Mouse (Mus musculus): ENCODE data around the gene Man2b2. TPM values are rescaled to one million over a fixed set of nuclear protein-coding genes. Genes with fewer than 3 reads are reported as not detected.

Man2b2 gene
- polyA plus RNA-seq, 1 experiment from 2014 or later: 99.0 TPM

DNA sequence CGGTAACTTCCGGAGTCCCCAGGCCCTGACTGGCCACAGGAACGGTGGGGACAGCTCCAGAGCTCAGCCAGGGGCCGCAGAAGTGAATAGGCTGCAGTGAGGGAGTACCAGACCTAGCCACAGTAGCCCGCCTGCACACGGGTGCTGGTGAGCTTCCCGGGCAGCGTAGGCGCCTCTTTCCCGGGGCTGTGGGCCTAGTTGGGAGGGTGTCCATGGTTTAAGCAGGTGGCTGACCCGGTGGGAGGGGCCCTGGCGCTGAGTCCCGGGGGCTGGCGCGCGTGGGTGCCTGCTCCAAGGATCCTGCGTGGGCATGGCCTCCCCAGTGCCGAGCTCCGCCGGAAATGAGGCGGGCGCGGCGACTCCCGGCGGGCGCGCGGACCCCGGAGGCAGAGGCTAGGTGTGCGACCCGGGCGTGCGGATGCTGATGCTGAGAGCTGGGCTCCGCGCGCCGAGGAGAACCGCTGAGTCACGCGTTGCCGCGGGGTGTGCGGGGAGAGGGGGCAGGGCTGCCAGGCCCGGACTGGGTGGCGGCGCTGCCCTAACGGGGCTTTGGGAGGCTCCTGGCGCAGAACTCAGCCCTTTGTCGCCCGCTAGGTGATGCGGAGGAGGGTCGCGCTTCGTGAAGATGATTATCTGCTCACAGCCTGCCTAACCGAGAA lies 39.3 kb upstream of the Man2b2 start:
- ATAC-seq: no peak
- no peak overlapping the region for H3K4me2 ChIP-seq (replicated peaks; ENCODE audit: low read depth)
- under 1% methylated on average over 56 of the region's 56 CpGs for WGBS
- H3K9ac ChIP-seq (ENCODE audit: low read depth, low read length): no peak overlapping the region
- H3K4me3 ChIP-seq (ENCODE audit: low read depth, low read length): 0 out of 2 replicates have a peak overlapping the region, but pooled peaks have one; percentile 7
- no peak for TF ChIP-seq CTCF (IDR thresholded peaks at IDR 0.05; ENCODE audit: low read depth)
- H3K9me3 ChIP-seq (ENCODE audit: control insufficient read depth): 0 out of 2 replicates have a peak, but pooled peaks cover 2% of the 10 kb centered on the region
- peaks cover 66% of the 10 kb centered on the region for H3K27me3 ChIP-seq (replicated peaks; ENCODE audit: control insufficient read depth, insufficient read depth, low read length)
- no peaks in the 10 kb centered on the region for H3K4me1 ChIP-seq (replicated peaks; ENCODE audit: control insufficient read depth, insufficient read depth, low read length)
- H3K36me3 ChIP-seq (ENCODE audit: control insufficient read depth, insufficient read depth): no peaks in the 10 kb centered on the region
- no peak overlapping the region for H3K27ac ChIP-seq (ENCODE audit: low read depth, low read length)

DNA sequence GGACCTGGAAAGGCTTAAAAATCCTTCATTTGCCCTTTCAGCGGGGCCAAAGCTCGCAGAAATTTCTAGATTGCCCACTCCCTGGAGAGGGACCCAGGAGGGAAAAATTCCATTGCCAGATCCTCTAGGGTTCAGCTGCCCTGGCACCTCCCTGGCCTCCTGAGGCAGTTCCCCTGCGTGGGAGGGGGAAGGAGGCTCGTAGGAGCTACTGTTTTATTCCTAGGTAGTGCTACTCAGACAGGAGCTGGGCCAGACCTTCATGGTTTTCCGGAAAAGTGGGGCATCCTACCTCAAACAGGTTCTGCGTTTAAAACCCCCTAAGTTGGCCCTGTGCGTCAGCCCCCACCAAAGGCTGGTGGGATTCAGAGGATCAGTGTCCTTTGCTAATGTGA lies 38.7 kb upstream of the Man2b2 start:
- H3K9ac ChIP-seq (ENCODE audit: low read depth, low read length): no peak overlapping the region
- H3K36me3 ChIP-seq (ENCODE audit: control insufficient read depth, insufficient read depth): no peaks in the 10 kb centered on the region
- ATAC-seq: no peak
- H3K4me1 ChIP-seq (replicated peaks; ENCODE audit: control insufficient read depth, insufficient read depth, low read length): no peaks in the 10 kb centered on the region
- H3K27me3 ChIP-seq (replicated peaks; ENCODE audit: control insufficient read depth, insufficient read depth, low read length): peaks cover 70% of the 10 kb centered on the region
- WGBS: 0% methylated on average over 7 of the region's 7 CpGs
- no peak overlapping the region for H3K4me3 ChIP-seq (ENCODE audit: low read depth, low read length)
- H3K4me2 ChIP-seq (replicated peaks; ENCODE audit: low read depth): no peak overlapping the region
- H3K9me3 ChIP-seq (ENCODE audit: control insufficient read depth): 0 out of 2 replicates have a peak, but pooled peaks cover 2% of the 10 kb centered on the region
- no peak for TF ChIP-seq CTCF (IDR thresholded peaks at IDR 0.05; ENCODE audit: low read depth)
- H3K27ac ChIP-seq (ENCODE audit: low read depth, low read length): no peak overlapping the region

DNA sequence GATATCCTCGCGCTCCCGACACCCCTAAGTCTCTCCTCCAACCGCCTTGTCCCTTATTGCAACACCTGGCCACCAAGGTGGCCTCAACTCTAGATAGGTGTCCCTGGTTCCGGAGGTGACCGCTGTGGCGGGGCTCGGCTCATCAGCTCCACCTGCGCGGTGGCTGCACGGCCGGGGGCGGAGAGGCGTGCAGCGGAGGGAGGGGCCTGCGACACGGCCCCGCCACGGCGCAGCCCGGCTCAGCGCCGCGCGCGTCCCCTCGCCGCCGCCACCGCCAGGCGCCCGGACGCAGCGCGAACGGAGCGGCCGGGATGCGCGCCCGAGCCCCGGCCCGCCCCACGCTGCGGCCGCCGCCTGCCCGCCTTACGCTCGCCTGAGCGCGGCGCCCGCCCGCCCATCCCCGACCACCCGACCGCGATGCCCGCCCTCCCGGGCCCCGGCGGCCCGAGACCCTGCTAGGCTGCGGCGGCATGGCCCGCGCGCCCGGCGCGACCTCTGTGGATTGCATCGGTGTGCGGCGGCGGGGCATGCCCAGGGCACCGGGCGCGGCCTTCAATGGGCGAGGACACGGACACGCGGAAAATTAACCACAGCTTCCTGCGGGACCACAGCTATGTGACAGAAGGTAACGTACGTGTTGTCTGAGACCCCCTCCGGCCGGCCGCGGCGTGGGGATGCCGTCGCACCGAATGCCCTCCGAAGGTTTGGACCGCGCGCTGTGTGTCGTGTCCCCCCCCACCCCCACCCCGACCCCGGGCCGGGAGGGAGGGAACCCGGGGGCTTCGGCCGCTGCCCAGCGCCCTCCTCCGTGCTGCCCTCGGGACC lies 38.0 kb upstream of the Man2b2 start, which contains the start of gene Ppp2r2c:
TSS of gene Ppp2r2c (plus strand) at position 248 of the 825 bp plus-strand sequence.
- Histone ChIP-seq H3K4me1 (replicated peaks; ENCODE audit: control insufficient read depth, insufficient read depth, low read length) (no peaks in the 10 kb centered on the region), H3K36me3 (ENCODE audit: control insufficient read depth, insufficient read depth) (no peaks in the 10 kb centered on the region), H3K9me3 (ENCODE audit: control insufficient read depth) (0 out of 2 replicates have a peak, but pooled peaks cover 2% of the 10 kb centered on the region), H3K4me3 (ENCODE audit: low read depth, low read length) (peak within 1 kb of the TSS; percentile 11; the same call in 1 of the 2 replicates), H3K9ac (ENCODE audit: low read depth, low read length) (no peak within 1 kb of the TSS), H3K27me3 (replicated peaks; ENCODE audit: control insufficient read depth, insufficient read depth, low read length) (peaks cover 70% of the 10 kb centered on the region), H3K27ac (ENCODE audit: low read depth, low read length) (no peak within 1 kb of the TSS), H3K4me2 (replicated peaks; ENCODE audit: low read depth) (peak within 1 kb of the TSS; percentile 49)
- WGBS: 1% methylated on average over 83 of the region's 108 CpGs
- ATAC-seq: no peak
- TF ChIP-seq CTCF (IDR thresholded peaks at IDR 0.05; ENCODE audit: low read depth): no peak

DNA sequence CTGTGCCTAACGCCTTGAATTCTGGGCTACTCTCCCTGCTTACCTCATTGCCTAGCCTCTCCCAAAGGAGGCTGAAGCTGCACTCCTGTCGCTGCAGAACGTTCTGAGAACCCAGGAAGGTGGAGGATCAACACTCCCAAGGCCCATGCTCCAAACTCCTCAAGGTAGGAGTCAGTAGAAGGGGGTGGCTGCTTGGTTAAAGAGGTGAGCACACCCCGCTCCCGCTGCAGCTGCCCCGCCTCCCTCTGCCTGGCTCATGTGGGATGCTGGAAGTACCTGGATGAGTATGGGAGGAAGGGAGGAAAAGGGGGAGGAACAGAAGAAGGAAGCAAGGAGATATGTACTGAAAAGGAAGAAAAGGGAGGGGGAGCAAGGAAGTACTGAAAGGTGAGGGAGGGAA lies 37.1 kb upstream of the Man2b2 start:
- Histone ChIP-seq H3K4me2 (replicated peaks; ENCODE audit: low read depth) (no peak overlapping the region), H3K9ac (ENCODE audit: low read depth, low read length) (no peak overlapping the region), H3K27ac (ENCODE audit: low read depth, low read length) (no peak overlapping the region), H3K36me3 (ENCODE audit: control insufficient read depth, insufficient read depth) (no peaks in the 10 kb centered on the region), H3K4me1 (replicated peaks; ENCODE audit: control insufficient read depth, insufficient read depth, low read length) (no peaks in the 10 kb centered on the region), H3K4me3 (ENCODE audit: low read depth, low read length) (no peak overlapping the region), H3K27me3 (replicated peaks; ENCODE audit: control insufficient read depth, insufficient read depth, low read length) (peaks cover 70% of the 10 kb centered on the region), H3K9me3 (ENCODE audit: control insufficient read depth) (0 out of 2 replicates have a peak, but pooled peaks cover 2% of the 10 kb centered on the region)
- no peak for ATAC-seq
- no peak for TF ChIP-seq CTCF (IDR thresholded peaks at IDR 0.05; ENCODE audit: low read depth)
- 5% methylated on average over 6 of the region's 6 CpGs for WGBS

DNA sequence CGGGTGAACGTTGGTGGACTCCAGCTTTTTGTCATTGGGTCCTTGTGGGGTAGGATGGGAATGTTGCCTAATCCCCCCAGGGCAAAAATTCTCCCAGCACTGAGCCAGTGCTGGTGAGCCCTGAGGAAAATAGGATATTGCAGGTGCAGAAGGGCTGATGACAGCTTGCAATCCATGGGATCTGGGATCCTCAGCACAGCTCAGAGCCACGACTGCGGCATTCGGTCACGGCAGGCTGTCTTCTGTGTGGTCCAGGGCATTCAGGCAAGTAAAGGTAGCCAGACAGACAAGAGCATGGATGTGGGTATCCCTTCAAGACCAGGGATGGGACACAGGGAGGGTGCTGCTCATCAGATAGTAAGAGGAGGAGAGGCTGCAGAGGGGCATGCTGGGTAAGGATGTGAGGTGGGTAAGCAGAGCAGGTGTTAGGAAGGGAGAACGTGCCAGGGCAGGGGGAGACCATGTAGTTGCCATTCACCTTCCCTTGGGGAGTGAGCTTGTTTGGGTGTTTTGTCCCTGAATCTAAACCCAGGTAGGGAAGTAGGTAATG lies 36.3 kb upstream of the Man2b2 start:
- Histone ChIP-seq H3K9ac (ENCODE audit: low read depth, low read length) (no peak overlapping the region), H3K4me2 (replicated peaks; ENCODE audit: low read depth) (no peak overlapping the region), H3K4me3 (ENCODE audit: low read depth, low read length) (no peak overlapping the region), H3K4me1 (replicated peaks; ENCODE audit: control insufficient read depth, insufficient read depth, low read length) (no peaks in the 10 kb centered on the region), H3K36me3 (ENCODE audit: control insufficient read depth, insufficient read depth) (no peaks in the 10 kb centered on the region), H3K9me3 (ENCODE audit: control insufficient read depth) (0 out of 2 replicates have a peak, but pooled peaks cover 2% of the 10 kb centered on the region), H3K27me3 (replicated peaks; ENCODE audit: control insufficient read depth, insufficient read depth, low read length) (peaks cover 65% of the 10 kb centered on the region), H3K27ac (ENCODE audit: low read depth, low read length) (no peak overlapping the region)
- TF ChIP-seq CTCF (IDR thresholded peaks at IDR 0.05; ENCODE audit: low read depth): no peak
- no peak for ATAC-seq
- 59% methylated on average over 7 of the region's 7 CpGs for WGBS

DNA sequence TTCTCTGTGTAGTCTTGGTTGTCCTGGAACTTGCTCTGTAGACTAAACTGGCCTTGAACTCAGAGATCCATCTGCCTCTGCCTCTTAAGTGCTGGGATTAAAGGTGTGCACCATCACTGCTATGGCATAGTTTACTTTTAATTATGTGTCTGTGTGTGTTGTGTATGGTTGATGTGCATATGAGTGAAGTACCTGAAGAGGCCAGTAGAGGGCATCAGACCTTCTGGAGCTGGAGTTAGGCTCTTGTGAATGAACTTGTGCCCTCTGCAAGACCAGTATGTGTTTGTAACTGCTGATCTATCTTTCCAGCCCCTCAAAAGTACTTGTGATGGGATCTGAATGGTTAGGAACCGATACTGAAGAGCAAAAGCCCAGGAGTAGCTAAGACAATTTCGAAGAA lies 30.6 kb upstream of the Man2b2 start:
- Histone ChIP-seq H3K27ac (ENCODE audit: low read depth, low read length) (no peak overlapping the region), H3K27me3 (replicated peaks; ENCODE audit: control insufficient read depth, insufficient read depth, low read length) (peaks cover 8% of the 10 kb centered on the region; the same call in 1 of the 2 replicates), H3K4me2 (replicated peaks; ENCODE audit: low read depth) (no peak overlapping the region), H3K4me3 (ENCODE audit: low read depth, low read length) (no peak overlapping the region), H3K9ac (ENCODE audit: low read depth, low read length) (no peak overlapping the region), H3K9me3 (ENCODE audit: control insufficient read depth) (no peaks in the 10 kb centered on the region), H3K36me3 (ENCODE audit: control insufficient read depth, insufficient read depth) (no peaks in the 10 kb centered on the region), H3K4me1 (replicated peaks; ENCODE audit: control insufficient read depth, insufficient read depth, low read length) (no peaks in the 10 kb centered on the region)
- TF ChIP-seq CTCF (IDR thresholded peaks at IDR 0.05; ENCODE audit: low read depth): peak; percentile 57
- ATAC-seq: no peak
- WGBS: 87% methylated on average over 2 of the region's 2 CpGs
